Mouse (Mus musculus): ENCODE measurements around the gene Dnajb1. TPM values are rescaled to one million over a fixed set of nuclear protein-coding genes. Genes with fewer than 3 reads are reported as not detected.

Dnajb1 gene
- polyA plus RNA-seq, 1 experiment from 2014 or later, result 85.7 TPM

- no peak overlapping the region for H3K4me3 ChIP-seq
- H3K4me1 ChIP-seq, result peaks cover 44% of the 10 kb centered on the region
- WGBS, result 90% methylated on average over 5 of the region's 5 CpGs
- no peak for DNase-seq (ENCODE audit: low spot score)
- H3K27me3 ChIP-seq (ENCODE audit: low read depth, poor library complexity, severe bottlenecking), result no peaks in the 10 kb centered on the region
- peaks cover 77% of the 10 kb centered on the region for H3K36me3 ChIP-seq
- H3K27ac ChIP-seq (replicated peaks), result no peak overlapping the region
- no peaks in the 10 kb centered on the region for H3K9me3 ChIP-seq (replicated peaks)
Observed at GRCm38 (mm10) chr8:83572246-83572812, 35.7 kb upstream of the Dnajb1 start.

GRCm38 (mm10) chr8:83573140-83573875, 34.7 kb upstream of the Dnajb1 start:
- H3K27me3 ChIP-seq (ENCODE audit: low read depth, poor library complexity, severe bottlenecking), result no peaks in the 10 kb centered on the region
- no peaks in the 10 kb centered on the region for H3K9me3 ChIP-seq (replicated peaks)
- WGBS, result 87% methylated on average over 18 of the region's 18 CpGs
- DNase-seq (ENCODE audit: low spot score), result peak; percentile 14
- H3K4me3 ChIP-seq, result no peak overlapping the region
- peaks cover 77% of the 10 kb centered on the region for H3K36me3 ChIP-seq
- peaks cover 42% of the 10 kb centered on the region for H3K4me1 ChIP-seq
- H3K27ac ChIP-seq (replicated peaks), result no peak overlapping the region

GRCm38 (mm10) chr8:83574631-83575315, 33.2 kb upstream of the Dnajb1 start:
- Histone ChIP-seq H3K27ac (replicated peaks) (no peak overlapping the region), H3K4me1 (peaks cover 49% of the 10 kb centered on the region), H3K9me3 (replicated peaks) (no peaks in the 10 kb centered on the region), H3K36me3 (peaks cover 76% of the 10 kb centered on the region), H3K27me3 (ENCODE audit: low read depth, poor library complexity, severe bottlenecking) (no peaks in the 10 kb centered on the region), H3K4me3 (no peak overlapping the region)
- WGBS, result 87% methylated on average over 15 of the region's 15 CpGs
- DNase-seq (ENCODE audit: low spot score), result no peak

- DNase-seq (ENCODE audit: low spot score), result no peak
- Histone ChIP-seq H3K27me3 (ENCODE audit: low read depth, poor library complexity, severe bottlenecking) (no peaks in the 10 kb centered on the region), H3K4me1 (peaks cover 59% of the 10 kb centered on the region), H3K4me3 (no peak overlapping the region), H3K9me3 (replicated peaks) (no peaks in the 10 kb centered on the region), H3K36me3 (peaks cover 75% of the 10 kb centered on the region), H3K27ac (replicated peaks) (no peak overlapping the region)
- WGBS, result 80% methylated on average over 17 of the region's 17 CpGs
Observed at GRCm38 (mm10) chr8:83575561-83576515, 32.2 kb upstream of the Dnajb1 start.

GRCm38 (mm10) chr8:83576516-83576895, 31.5 kb upstream of the Dnajb1 start:
- Histone ChIP-seq H3K27me3 (ENCODE audit: low read depth, poor library complexity, severe bottlenecking) (no peaks in the 10 kb centered on the region), H3K9me3 (replicated peaks) (no peaks in the 10 kb centered on the region), H3K36me3 (peaks cover 70% of the 10 kb centered on the region), H3K4me3 (no peak overlapping the region), H3K4me1 (peaks cover 62% of the 10 kb centered on the region), H3K27ac (replicated peaks) (no peak overlapping the region)
- DNase-seq (ENCODE audit: low spot score), result no peak
- WGBS, result 69% methylated on average over 3 of the region's 4 CpGs

GRCm38 (mm10) chr8:83576921-83577320, 31.1 kb upstream of the Dnajb1 start:
- Histone ChIP-seq H3K4me3 (no peak overlapping the region), H3K27me3 (ENCODE audit: low read depth, poor library complexity, severe bottlenecking) (no peaks in the 10 kb centered on the region), H3K27ac (replicated peaks) (no peak overlapping the region), H3K36me3 (peaks cover 66% of the 10 kb centered on the region), H3K9me3 (replicated peaks) (no peaks in the 10 kb centered on the region), H3K4me1 (peaks cover 62% of the 10 kb centered on the region)
- peak; percentile 13 for DNase-seq (ENCODE audit: low spot score)
- WGBS, result 73% methylated on average over 4 of the region's 4 CpGs

GRCm38 (mm10) chr8:83577384-83577791, 30.6 kb upstream of the Dnajb1 start:
- peaks cover 64% of the 10 kb centered on the region for H3K36me3 ChIP-seq

GRCm38 (mm10) chr8:83578131-83579055, 29.6 kb upstream of the Dnajb1 start:
- no peak for DNase-seq (ENCODE audit: low spot score)

More at GRCm38 (mm10) chr8:83577384-83577791, 30.6 kb upstream of the Dnajb1 start:
- no peaks in the 10 kb centered on the region for H3K27me3 ChIP-seq (ENCODE audit: low read depth, poor library complexity, severe bottlenecking)
- H3K4me3 ChIP-seq, result no peak overlapping the region
- peaks cover 65% of the 10 kb centered on the region for H3K4me1 ChIP-seq
- no peaks in the 10 kb centered on the region for H3K9me3 ChIP-seq (replicated peaks)
- DNase-seq (ENCODE audit: low spot score), result no peak
- WGBS, result 60% methylated on average over 9 of the region's 9 CpGs
- H3K27ac ChIP-seq (replicated peaks), result no peak overlapping the region

GRCm38 (mm10) chr8:83579676-83580075, 28.3 kb upstream of the Dnajb1 start:
- Histone ChIP-seq H3K4me3 (no peak overlapping the region), H3K27me3 (ENCODE audit: low read depth, poor library complexity, severe bottlenecking) (no peaks in the 10 kb centered on the region), H3K9me3 (replicated peaks) (no peaks in the 10 kb centered on the region), H3K36me3 (peaks cover 60% of the 10 kb centered on the region), H3K27ac (replicated peaks) (peak overlapping the region; percentile 42; the same call in 1 of the 2 replicates), H3K4me1 (peaks cover 64% of the 10 kb centered on the region)
- 91% methylated on average over 8 of the region's 8 CpGs for WGBS
- no peak for DNase-seq (ENCODE audit: low spot score)

More at GRCm38 (mm10) chr8:83578131-83579055, 29.6 kb upstream of the Dnajb1 start:
- Histone ChIP-seq H3K27me3 (ENCODE audit: low read depth, poor library complexity, severe bottlenecking) (no peaks in the 10 kb centered on the region), H3K9me3 (replicated peaks) (no peaks in the 10 kb centered on the region), H3K4me1 (peaks cover 67% of the 10 kb centered on the region), H3K27ac (replicated peaks) (peak overlapping the region; percentile 42; the same call in 1 of the 2 replicates), H3K4me3 (no peak overlapping the region), H3K36me3 (peaks cover 60% of the 10 kb centered on the region)
- WGBS, result 79% methylated on average over 17 of the region's 17 CpGs

- Histone ChIP-seq H3K4me3 (no peak overlapping the region), H3K4me1 (peaks cover 57% of the 10 kb centered on the region), H3K27me3 (ENCODE audit: low read depth, poor library complexity, severe bottlenecking) (no peaks in the 10 kb centered on the region), H3K36me3 (peaks cover 60% of the 10 kb centered on the region), H3K27ac (replicated peaks) (no peak overlapping the region), H3K9me3 (replicated peaks) (no peaks in the 10 kb centered on the region)
- DNase-seq (ENCODE audit: low spot score), result no peak
- WGBS, result 91% methylated on average over 8 of the region's 8 CpGs
Observed at GRCm38 (mm10) chr8:83580826-83581225, 27.2 kb upstream of the Dnajb1 start.

- Histone ChIP-seq H3K4me3 (no peak overlapping the region), H3K4me1 (peaks cover 43% of the 10 kb centered on the region), H3K9me3 (replicated peaks) (no peaks in the 10 kb centered on the region), H3K27me3 (ENCODE audit: low read depth, poor library complexity, severe bottlenecking) (no peaks in the 10 kb centered on the region), H3K27ac (replicated peaks) (no peak overlapping the region), H3K36me3 (peaks cover 70% of the 10 kb centered on the region)
- 92% methylated on average over 8 of the region's 8 CpGs for WGBS
- no peak for DNase-seq (ENCODE audit: low spot score)
Observed at GRCm38 (mm10) chr8:83582226-83582625, 25.8 kb upstream of the Dnajb1 start.
